In the genomic region with DNA sequence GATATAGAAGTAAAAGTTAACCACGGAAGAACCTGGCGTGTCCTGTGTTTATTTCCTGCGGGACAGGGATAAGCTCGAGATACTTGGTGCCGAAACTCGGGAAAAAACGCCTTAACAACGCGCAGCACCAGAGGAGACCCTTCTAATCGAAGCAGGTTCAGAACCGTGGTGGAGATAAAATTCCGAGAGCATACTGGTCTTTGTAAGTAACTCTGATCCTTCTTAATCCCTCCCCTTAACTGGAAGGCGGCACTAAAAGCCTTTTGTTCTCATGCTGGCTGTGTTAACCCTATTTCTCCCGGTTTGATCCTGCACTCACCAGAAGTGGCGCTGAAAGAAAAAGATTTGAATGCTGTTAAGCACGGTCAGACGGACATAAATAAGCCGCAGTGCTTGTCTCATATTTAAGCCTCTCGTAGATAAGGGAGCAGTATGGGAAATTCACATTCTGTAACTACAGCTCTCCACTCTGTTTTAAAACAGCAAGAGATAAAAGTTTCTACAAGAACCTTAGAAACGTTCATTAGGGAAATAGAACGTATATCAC, we compare ENCODE assay signal across 8 mouse cellular contexts. TPM values are rescaled to one million over a fixed set of nuclear protein-coding genes. Genes with fewer than 3 reads are reported as not detected.
DNase-seq lines count a peak whose midpoint lies in the region; ATAC-seq and TF ChIP-seq lines count a peak whose summit lies in the region.
"Not testable (repeated sequence)": the region's sequence is repeated elsewhere in the genome, so short reads cannot be mapped to it uniquely, and the experiment has no call there.

No protein-coding gene starts in this region.

- TF ChIP-seq CTCF in thymus, adult 2 months (IDR thresholded peaks at IDR 0.05; ENCODE audit: borderline replicate concordance, control insufficient read depth, extremely low read depth, insufficient read depth, low read length, poor library complexity): not testable (repeated sequence)

- H3K27ac ChIP-seq in embryonic facial prominence, embryonic 12.5 days: peak overlapping the region; percentile 84
- H3K27ac ChIP-seq in hindbrain, embryonic 16.5 days (ENCODE audit: low read depth, low read length): peak overlapping the region; percentile 62
- peak overlapping the region; percentile 87 for H3K27ac ChIP-seq in limb, embryonic 12.5 days
- not testable (repeated sequence) for H3K27ac ChIP-seq in neural tube, embryonic 12.5 days
- H3K27ac ChIP-seq in thymus, adult 2 months (ENCODE audit: control insufficient read depth, insufficient read depth, low read length): peak overlapping the region; percentile 32; the same call in 1 of the 2 replicates

- ATAC-seq in embryonic facial prominence, embryonic 12.5 days (ENCODE audit: insufficient number of reproducible peaks, insufficient read depth, low FRiP score, low TSS enrichment): peak; percentile 64; the same call in 1 of the 2 replicates
- ATAC-seq in hindbrain, embryonic 16.5 days: peak; percentile 93
- ATAC-seq in limb, embryonic 12.5 days (ENCODE audit: insufficient number of reproducible peaks, insufficient read depth, low FRiP score, low TSS enrichment, low read depth): peak; percentile 71; the same call in 1 of the 2 replicates
- ATAC-seq in neural tube, embryonic 12.5 days (ENCODE audit: low FRiP score, low read depth): peak; percentile 91

- not testable (repeated sequence) for H3K36me3 ChIP-seq in embryonic facial prominence, embryonic 12.5 days; hindbrain, embryonic 16.5 days (ENCODE audit: control insufficient read depth, insufficient read depth, low read length); limb, embryonic 12.5 days; neural tube, embryonic 12.5 days; thymus, adult 2 months (ENCODE audit: control insufficient read depth, insufficient read depth, low read length)

- TF ChIP-seq POLR2A in thymus, adult 2 months (IDR thresholded peaks at IDR 0.05; ENCODE audit: control insufficient read depth, extremely low read depth, insufficient read depth, low read length, poor library complexity): not testable (repeated sequence)

- H3K4me2 ChIP-seq in embryonic facial prominence, embryonic 12.5 days (replicated peaks): peak overlapping the region; percentile 40
- H3K4me2 ChIP-seq in hindbrain, embryonic 16.5 days (ENCODE audit: low read length): peak overlapping the region; percentile 55
- peak overlapping the region; percentile 48 for H3K4me2 ChIP-seq in limb, embryonic 12.5 days
- peak overlapping the region; percentile 49 for H3K4me2 ChIP-seq in neural tube, embryonic 12.5 days (replicated peaks)

- H3K27me3 ChIP-seq in embryonic facial prominence, embryonic 12.5 days; hindbrain, embryonic 16.5 days (replicated peaks; ENCODE audit: control insufficient read depth, insufficient read depth, low read length); limb, embryonic 12.5 days; neural tube, embryonic 12.5 days (replicated peaks); thymus, adult 2 months (ENCODE audit: control insufficient read depth, insufficient read depth, low read length): not testable (repeated sequence)

- peak; percentile 3 for DNase-seq in WW6 (ENCODE audit: low read depth, low spot score)
- peak; percentile 82 for DNase-seq in heart, adult 11 months
- peak; percentile 0 for DNase-seq in lung, postnatal 14 days
- DNase-seq in thymus, adult 2 months: not testable (repeated sequence)

- WGBS in embryonic facial prominence, embryonic 12.5 days: 5% methylated on average over 21 of the region's 21 CpGs
- 4% methylated on average over 21 of the region's 21 CpGs for WGBS in hindbrain, embryonic 16.5 days
- 6% methylated on average over 21 of the region's 21 CpGs for WGBS in limb, embryonic 12.5 days
- 8% methylated on average over 21 of the region's 21 CpGs for WGBS in neural tube, embryonic 12.5 days
- 7% methylated on average over 21 of the region's 21 CpGs for WGBS in thymus, adult 2 months

- not testable (repeated sequence) for H3K9me3 ChIP-seq in embryonic facial prominence, embryonic 12.5 days; hindbrain, embryonic 16.5 days (ENCODE audit: control insufficient read depth, low read length); limb, embryonic 12.5 days; neural tube, embryonic 12.5 days

- H3K4me3 ChIP-seq in embryonic facial prominence, embryonic 12.5 days: peak overlapping the region; percentile 44
- H3K4me3 ChIP-seq in hindbrain, embryonic 16.5 days (ENCODE audit: low read length): peak overlapping the region; percentile 44
- peak overlapping the region; percentile 44 for H3K4me3 ChIP-seq in limb, embryonic 12.5 days (replicated peaks)
- peak overlapping the region; percentile 43 for H3K4me3 ChIP-seq in neural tube, embryonic 12.5 days
- H3K4me3 ChIP-seq in thymus, adult 2 months (ENCODE audit: control insufficient read depth, insufficient read depth, low read length): peak overlapping the region; percentile 84

- H3K9ac ChIP-seq in embryonic facial prominence, embryonic 12.5 days: peak overlapping the region; percentile 52; the same call in 1 of the 2 replicates
- peak overlapping the region; percentile 51 for H3K9ac ChIP-seq in hindbrain, embryonic 16.5 days (ENCODE audit: low read depth, low read length)
- H3K9ac ChIP-seq in limb, embryonic 12.5 days (replicated peaks): peak overlapping the region; percentile 57
- H3K9ac ChIP-seq in neural tube, embryonic 12.5 days: peak overlapping the region; percentile 51; the same call in 1 of the 2 replicates

- not testable (repeated sequence) for H3K4me1 ChIP-seq in embryonic facial prominence, embryonic 12.5 days; hindbrain, embryonic 16.5 days (ENCODE audit: control insufficient read depth, insufficient read depth, low read depth, low read length); limb, embryonic 12.5 days (replicated peaks); neural tube, embryonic 12.5 days; thymus, adult 2 months (replicated peaks; ENCODE audit: control insufficient read depth, insufficient read depth, low read length)

RNA-seq across cellular contexts. Expression of a gene that starts 0.3 kb away (rescaled TPM):
- 9.3 and 13.9 TPM in 2 replicates for polyA plus RNA-seq in embryonic facial prominence, embryonic 12.5 days (2016; fragmentation: Nextera tagmentation; extraction: Ambion mirVana)
- 4.6 and 5.1 TPM in 2 replicates for polyA plus RNA-seq in hindbrain, embryonic 16.5 days (2015; fragmentation: Nextera tagmentation; extraction: Ambion mirVana)
- 11.3 and 11.9 TPM in 2 replicates for polyA plus RNA-seq in limb, embryonic 12.5 days (2016; fragmentation: Nextera tagmentation; extraction: Ambion mirVana)
- 6.9 and 7.1 TPM in 2 replicates for polyA plus RNA-seq in neural tube, embryonic 12.5 days (2016; fragmentation: Nextera tagmentation; extraction: Ambion mirVana)
- polyA plus RNA-seq in thymus, adult 2 months (2012; rRNA removed): 9.7 and 19.9 TPM in 2 replicates

RNA-seq across cellular contexts. Expression of a gene that starts 2.1 kb away (rescaled TPM):
- polyA plus RNA-seq in embryonic facial prominence, embryonic 12.5 days (2016; fragmentation: Nextera tagmentation; extraction: Ambion mirVana): not detected in 2 replicates
- polyA plus RNA-seq in hindbrain, embryonic 16.5 days (2015; fragmentation: Nextera tagmentation; extraction: Ambion mirVana): not detected in 2 replicates
- not detected in 2 replicates for polyA plus RNA-seq in limb, embryonic 12.5 days (2016; fragmentation: Nextera tagmentation; extraction: Ambion mirVana)
- polyA plus RNA-seq in neural tube, embryonic 12.5 days (2016; fragmentation: Nextera tagmentation; extraction: Ambion mirVana): not detected in 2 replicates
- polyA plus RNA-seq in thymus, adult 2 months (2012; rRNA removed): not detected in 2 replicates

RNA-seq across cellular contexts. Expression of a gene that starts 31.4 kb away (rescaled TPM):
- not detected in 2 replicates for polyA plus RNA-seq in embryonic facial prominence, embryonic 12.5 days (2016; fragmentation: Nextera tagmentation; extraction: Ambion mirVana)
- not detected in 2 replicates for polyA plus RNA-seq in hindbrain, embryonic 16.5 days (2015; fragmentation: Nextera tagmentation; extraction: Ambion mirVana)
- not detected in 2 replicates for polyA plus RNA-seq in limb, embryonic 12.5 days (2016; fragmentation: Nextera tagmentation; extraction: Ambion mirVana)
- not detected in 2 replicates for polyA plus RNA-seq in neural tube, embryonic 12.5 days (2016; fragmentation: Nextera tagmentation; extraction: Ambion mirVana)
- polyA plus RNA-seq in thymus, adult 2 months (2012; rRNA removed): not detected in 2 replicates

RNA-seq across cellular contexts. Expression of a gene that starts 50.2 kb away (rescaled TPM):
- not detected in 2 replicates for polyA plus RNA-seq in embryonic facial prominence, embryonic 12.5 days (2016; fragmentation: Nextera tagmentation; extraction: Ambion mirVana)
- polyA plus RNA-seq in hindbrain, embryonic 16.5 days (2015; fragmentation: Nextera tagmentation; extraction: Ambion mirVana): not detected in 2 replicates
- not detected in 2 replicates for polyA plus RNA-seq in limb, embryonic 12.5 days (2016; fragmentation: Nextera tagmentation; extraction: Ambion mirVana)
- 0.56 TPM in 1 of 2 replicates, not detected in the other for polyA plus RNA-seq in neural tube, embryonic 12.5 days (2016; fragmentation: Nextera tagmentation; extraction: Ambion mirVana)
- polyA plus RNA-seq in thymus, adult 2 months (2012; rRNA removed): 1.6 and 5.0 TPM in 2 replicates
